Mouse (Mus musculus) liver, postnatal 0 days (tissue): ENCODE results near the gene Smim11.

Experiments
- CTCF ChIP-seq: sonication (generic); IDR thresholded peaks from 2 replicates; pipeline ENCODE4 v1.5.1; 2016; ENCODE audit warnings: antibody characterized with exemption, low read depth
- EP300 ChIP-seq: IDR thresholded peaks from 2 replicates; pipeline ENCODE4 v1.6.1; 2016; ENCODE audit warnings: antibody characterized with exemption, low read depth, mild to moderate bottlenecking

- no peak for TF ChIP-seq CTCF
- no peak for TF ChIP-seq EP300
These were observed 15.1 kb downstream of the Smim11 start for GRCm38 (mm10) chr16:92316049-92316738.
